Mouse (Mus musculus) limb, embryonic 11.5 days (tissue): Measurements from ENCODE around the gene C1qa. TPM values are rescaled to one million over a fixed set of nuclear protein-coding genes. Genes with fewer than 3 reads are reported as not detected.

ENCODE experiments used
- ATAC-seq: fragments of 200-750 bp; cut with Nextera tagmentation; 2 replicates; pipeline ENCODE4 v1.8.0; 2017; ENCODE audit warnings: low read depth; ENCODE audit not compliant: insufficient number of reproducible peaks, low FRiP score, low TSS enrichment
- DNase-seq: peaks from one replicate; pipeline ENCODE4 v3.0.0-alpha.2; 2015; ENCODE audit warnings: low spot score
- H3K27ac ChIP-seq: fragments of 300-500 bp; sonication (generic); replicated peaks from 2 replicates; pipeline ENCODE4 v1.5.1; 2014; ENCODE audit warnings: low read depth, mild to moderate bottlenecking, low read length
- H3K27me3 ChIP-seq: fragments of 300-500 bp; sonication (generic); 2 replicates; pipeline ENCODE4 v1.6.1; 2014; ENCODE audit warnings: mild to moderate bottlenecking, low read length, mixed read lengths; ENCODE audit not compliant: control insufficient read depth, insufficient read depth
- H3K36me3 ChIP-seq: fragments of 300-500 bp; sonication (generic); 2 replicates; pipeline ENCODE4 v1.6.1; 2014; ENCODE audit warnings: mild to moderate bottlenecking, low read length, moderate library complexity, mixed read lengths; ENCODE audit not compliant: control insufficient read depth, insufficient read depth
- H3K4me1 ChIP-seq: fragments of 300-500 bp; sonication (generic); 2 replicates; pipeline ENCODE4 v1.6.1; 2014; ENCODE audit warnings: low read length, mixed read lengths; ENCODE audit not compliant: control insufficient read depth, insufficient read depth
- H3K4me2 ChIP-seq: fragments of 300-500 bp; sonication (generic); 2 replicates; pipeline ENCODE4 v1.6.1; 2014; ENCODE audit warnings: low read depth, mild to moderate bottlenecking, moderate library complexity; ENCODE audit not compliant: severe bottlenecking
- H3K4me3 ChIP-seq: fragments of 300-500 bp; sonication (generic); 2 replicates; pipeline ENCODE4 v1.5.1; 2014; ENCODE audit warnings: low read depth, low read length
- H3K9ac ChIP-seq: fragments of 300-500 bp; sonication (generic); 2 replicates; pipeline ENCODE4 v1.6.1; 2014; ENCODE audit warnings: mild to moderate bottlenecking, low read length
- H3K9me3 ChIP-seq: fragments of 300-500 bp; sonication (generic); 2 replicates; pipeline ENCODE4 v1.6.1; 2016; ENCODE audit warnings: low read length; ENCODE audit not compliant: control insufficient read depth
- WGBS: fragments of 180-500 bp; shearing (Covaris S2); extraction: QIAGEN DNeasy Blood & Tissue Kit; methylation state at CpG from one replicate; pipeline ENCODE4 v1.1.7; 2014; 5-methylcytosine and 5-hydroxymethylcytosine counted together
- polyA plus RNA-seq: library from polyadenylated mRNA; unstranded; fragments of >200 nt; fragmentation: Nextera tagmentation; extraction: Ambion mirVana; gene quantifications from 2 replicates; pipeline ENCODE4 v1.2.1, GENCODE M21; 2014

The C1qa gene
- polyA plus RNA-seq, 1 experiment from 2014 or later = 8.5 TPM

DNA sequence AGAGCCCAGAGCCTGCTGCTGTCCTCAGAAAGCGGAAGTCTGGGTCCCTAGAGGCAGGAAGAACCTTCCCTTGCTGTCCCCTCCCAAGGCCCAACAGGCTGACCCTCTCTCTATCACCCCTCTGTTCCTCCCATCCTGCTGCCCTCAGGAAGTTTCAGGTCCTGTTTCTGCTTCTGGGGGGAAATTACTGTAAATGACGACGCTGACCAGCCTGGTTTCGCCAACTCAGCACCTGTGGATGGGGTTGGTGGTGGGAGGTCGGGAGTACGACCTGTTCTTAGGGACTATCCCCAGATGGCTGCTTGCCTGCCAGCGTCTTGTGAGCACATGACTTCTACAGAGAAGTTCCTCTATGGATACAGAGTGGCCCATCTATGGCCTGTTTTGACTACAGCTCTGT, 12.5 kb downstream of the C1qa start, which contains the start of gene C1qb:
TSS of gene C1qb (minus strand) at position 87 of the 400 bp plus-strand sequence.
- ATAC-seq (no peak), DNase-seq (no peak)
- Histone ChIP-seq H3K9ac (no peak within 1 kb of the TSS), H3K4me2 (no peak within 1 kb of the TSS), H3K9me3 (no peaks in the 10 kb centered on the region), H3K4me1 (no peaks in the 10 kb centered on the region), H3K27ac (no peak within 1 kb of the TSS), H3K36me3 (no peaks in the 10 kb centered on the region), H3K4me3 (no peak within 1 kb of the TSS), H3K27me3 (no peaks in the 10 kb centered on the region)
- 64% methylated on average over 7 of the region's 7 CpGs for WGBS

- no peaks in the 10 kb centered on the region for H3K36me3 ChIP-seq
- no peaks in the 10 kb centered on the region for H3K27me3 ChIP-seq
- H3K4me3 ChIP-seq = no peak overlapping the region
- H3K9me3 ChIP-seq = no peaks in the 10 kb centered on the region
- no peak for ATAC-seq
- H3K4me1 ChIP-seq = no peaks in the 10 kb centered on the region
- H3K4me2 ChIP-seq = no peak overlapping the region
- WGBS = 23% methylated on average over 5 of the region's 5 CpGs
- no peak overlapping the region for H3K9ac ChIP-seq
- no peak for DNase-seq
- H3K27ac ChIP-seq = no peak overlapping the region
Measured at GRCm38 (mm10) chr4:136878601-136879000, 20.0 kb downstream of the C1qa start.

GRCm38 (mm10) chr4:136878171-136878570, 20.4 kb downstream of the C1qa start:
- no peak for ATAC-seq
- 42% methylated on average over 8 of the region's 8 CpGs for WGBS
- Histone ChIP-seq H3K9me3 (no peaks in the 10 kb centered on the region), H3K4me1 (no peaks in the 10 kb centered on the region), H3K36me3 (no peaks in the 10 kb centered on the region), H3K4me3 (no peak overlapping the region), H3K27ac (no peak overlapping the region), H3K4me2 (no peak overlapping the region), H3K9ac (no peak overlapping the region), H3K27me3 (no peaks in the 10 kb centered on the region)
- DNase-seq = no peak

- ATAC-seq (no peak), DNase-seq (peak; percentile 75)
- Histone ChIP-seq H3K4me3 (no peak overlapping the region), H3K4me1 (no peaks in the 10 kb centered on the region), H3K27me3 (no peaks in the 10 kb centered on the region), H3K9me3 (no peaks in the 10 kb centered on the region), H3K27ac (no peak overlapping the region), H3K36me3 (no peaks in the 10 kb centered on the region), H3K9ac (no peak overlapping the region), H3K4me2 (no peak overlapping the region)
- WGBS = 20% methylated on average over 7 of the region's 7 CpGs
Measured at GRCm38 (mm10) chr4:136876971-136877370, 21.6 kb downstream of the C1qa start.

- Histone ChIP-seq H3K9me3 (no peaks in the 10 kb centered on the region), H3K27ac (no peak overlapping the region), H3K4me1 (no peaks in the 10 kb centered on the region), H3K4me2 (no peak overlapping the region), H3K9ac (no peak overlapping the region), H3K4me3 (no peak overlapping the region), H3K36me3 (no peaks in the 10 kb centered on the region), H3K27me3 (no peaks in the 10 kb centered on the region)
- WGBS = 92% methylated on average over 14 of the region's 14 CpGs
- no peak for ATAC-seq
- no peak for DNase-seq
Measured at GRCm38 (mm10) chr4:136875012-136875411, 23.6 kb downstream of the C1qa start.

DNA sequence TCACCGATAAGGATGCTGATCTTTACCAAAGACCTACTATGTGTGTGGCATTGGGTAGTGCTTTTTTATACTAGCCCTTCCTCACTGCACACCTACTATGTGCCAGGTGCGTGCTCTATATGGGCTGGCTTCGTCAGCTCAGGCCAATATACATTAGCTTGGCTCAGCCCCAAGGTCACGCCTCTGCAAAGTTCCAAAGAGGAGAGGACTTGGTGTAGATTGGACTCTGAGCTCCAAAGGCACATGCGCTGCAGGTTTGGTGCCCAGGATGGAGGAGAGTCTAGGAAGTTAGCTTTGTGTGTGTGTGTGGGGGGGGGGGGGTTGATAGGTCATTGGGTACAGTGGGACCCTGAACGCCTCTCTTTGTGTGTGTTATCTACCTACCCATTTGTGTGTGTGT, 30.2 kb downstream of the C1qa start:
- no peaks in the 10 kb centered on the region for H3K36me3 ChIP-seq
- H3K27ac ChIP-seq = no peak overlapping the region
- no peak overlapping the region for H3K9ac ChIP-seq
- no peak for DNase-seq
- H3K4me2 ChIP-seq = no peak overlapping the region
- H3K27me3 ChIP-seq = no peaks in the 10 kb centered on the region
- no peak for ATAC-seq
- no peaks in the 10 kb centered on the region for H3K9me3 ChIP-seq
- no peak overlapping the region for H3K4me3 ChIP-seq
- H3K4me1 ChIP-seq = peaks cover 8% of the 10 kb centered on the region
- WGBS = 83% methylated on average over 6 of the region's 6 CpGs

DNA sequence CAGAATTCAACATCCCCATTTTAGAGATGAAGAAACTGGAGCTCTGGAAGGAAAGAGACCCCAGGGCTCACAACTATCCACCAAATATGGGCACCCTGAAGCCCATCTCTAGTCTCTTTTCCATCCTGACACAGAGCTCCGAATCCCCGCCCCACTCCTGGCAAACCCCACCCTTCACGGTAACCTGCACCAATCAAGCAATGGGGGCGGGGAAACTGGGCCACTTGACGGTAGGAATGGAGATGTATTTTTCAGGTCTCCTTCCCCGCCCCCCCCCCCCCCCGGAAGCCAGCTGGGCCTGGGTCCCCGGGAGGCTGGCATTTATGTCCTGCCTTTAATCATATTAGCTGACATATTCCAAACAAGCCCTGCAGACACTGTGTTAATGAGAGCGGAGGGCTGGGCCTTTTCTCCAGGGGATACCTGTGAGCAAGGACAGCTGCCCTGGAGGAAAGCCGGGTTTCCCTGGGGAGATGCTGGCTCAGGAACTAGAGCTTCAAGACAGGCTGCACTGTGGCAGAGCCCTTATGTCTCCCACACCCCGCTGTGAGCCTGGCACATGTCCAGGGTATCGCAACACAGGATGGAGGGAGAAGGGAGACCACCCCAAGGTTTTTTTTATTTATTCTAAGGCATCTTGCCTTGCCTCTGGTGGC, 30.8 kb downstream of the C1qa start:
- WGBS = 10% methylated on average over 12 of the region's 12 CpGs
- no peak overlapping the region for H3K27ac ChIP-seq
- no peaks in the 10 kb centered on the region for H3K36me3 ChIP-seq
- H3K27me3 ChIP-seq = no peaks in the 10 kb centered on the region
- H3K4me3 ChIP-seq = no peak overlapping the region
- ATAC-seq (no peak), DNase-seq (peak; percentile 56)
- H3K9ac ChIP-seq = no peak overlapping the region
- H3K4me1 ChIP-seq = peaks cover 8% of the 10 kb centered on the region
- H3K9me3 ChIP-seq = no peaks in the 10 kb centered on the region
- H3K4me2 ChIP-seq = no peak overlapping the region

DNA sequence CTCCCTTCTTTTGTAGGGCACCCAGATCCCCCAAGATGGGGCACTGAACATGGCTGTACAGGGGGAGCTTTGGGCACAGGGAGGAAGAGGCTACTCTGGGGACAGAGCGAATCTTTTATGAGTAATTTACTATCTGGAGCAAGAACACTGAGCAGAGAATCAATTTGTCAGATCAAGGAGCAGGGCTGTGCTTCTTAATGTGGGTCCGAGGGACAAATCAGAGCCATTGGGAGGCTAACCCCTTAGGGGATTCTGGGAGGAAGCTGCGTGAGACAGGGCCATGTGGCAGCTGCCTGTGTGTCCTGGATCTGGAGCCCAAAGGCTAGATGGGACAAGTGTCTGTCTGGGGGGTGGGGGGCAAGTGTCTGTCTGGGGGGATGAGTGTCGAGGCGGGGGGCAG, 33.1 kb downstream of the C1qa start:
- Histone ChIP-seq H3K36me3 (no peaks in the 10 kb centered on the region), H3K27me3 (no peaks in the 10 kb centered on the region), H3K9ac (no peak overlapping the region), H3K9me3 (no peaks in the 10 kb centered on the region), H3K27ac (no peak overlapping the region), H3K4me3 (no peak overlapping the region), H3K4me1 (peaks cover 13% of the 10 kb centered on the region), H3K4me2 (no peak overlapping the region)
- WGBS = 70% methylated on average over 5 of the region's 5 CpGs
- ATAC-seq = no peak
- DNase-seq = no peak
